Mouse (Mus musculus) testis, adult 2 months (tissue): Measurements from ENCODE around the gene Ppm1a.

Experiments used
- CTCF ChIP-seq: fragments of 200-500 bp; IDR thresholded peaks from 2 replicates; pipeline ENCODE4 v1.5.1; 2012; ENCODE audit warnings: low read depth, mild to moderate bottlenecking, inconsistent platforms, low read length, moderate library complexity; ENCODE audit not compliant: control insufficient read depth, insufficient read depth, insufficient replicate concordance
- POLR2A ChIP-seq: fragments of 200-500 bp; IDR thresholded peaks from 2 replicates; pipeline ENCODE4 v1.6.1; 2012; ENCODE audit warnings: low read depth, mild to moderate bottlenecking, inconsistent platforms, low read length, moderate library complexity; ENCODE audit not compliant: control insufficient read depth

- TF ChIP-seq POLR2A = no peak
- TF ChIP-seq CTCF = no peak
These were observed 5.9 kb downstream of the Ppm1a start for GRCm38 (mm10) chr12:72763156-72763555.
